Mouse (Mus musculus) left cerebral cortex, postnatal 4 days (tissue): Measurements from ENCODE around the gene Ext2. TPM values are rescaled to one million over a fixed set of nuclear protein-coding genes. Genes with fewer than 3 reads are reported as not detected.

Experiments used
- DNase-seq: peaks from one replicate; pipeline ENCODE4 v3.0.0-alpha.2; 2022
- intact Hi-C: fragments of 180-260 bp; cut with DNase I; formaldehyde crosslinking; loops from one replicate; pipeline ENCODE4 v1.15.1; 2025
- total RNA-seq, 2 experiments: library from RNA; stranded (reverse); gene quantifications; 2 replicates each; pipeline ENCODE4 v1.2.3; 2021

The Ext2 gene
- total RNA-seq, 2 experiments from 2014 or later = 66.8 to 68.4 TPM

DNA sequence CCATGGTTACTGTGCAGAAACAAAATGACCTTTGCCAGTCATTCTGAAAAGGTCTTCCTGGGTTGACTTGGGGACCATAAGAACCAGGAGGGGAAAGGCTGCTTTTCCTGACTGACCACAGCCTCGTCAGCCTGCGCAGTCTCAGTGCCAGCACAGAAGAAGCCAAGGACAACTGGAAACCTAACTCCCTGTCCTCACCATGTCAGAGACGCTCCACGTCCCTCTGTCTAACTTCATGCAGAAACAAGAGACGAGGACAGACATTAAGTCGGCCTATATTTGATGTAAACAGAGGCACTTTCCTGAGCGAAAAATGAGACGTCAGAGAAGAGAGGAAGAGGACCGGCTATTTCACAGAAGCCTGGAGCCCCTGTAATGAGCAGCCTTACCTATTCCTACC lies 76.6 kb downstream of the Ext2 start:
- intact Hi-C loops = no loop called here
- DNase-seq = no peak

DNA sequence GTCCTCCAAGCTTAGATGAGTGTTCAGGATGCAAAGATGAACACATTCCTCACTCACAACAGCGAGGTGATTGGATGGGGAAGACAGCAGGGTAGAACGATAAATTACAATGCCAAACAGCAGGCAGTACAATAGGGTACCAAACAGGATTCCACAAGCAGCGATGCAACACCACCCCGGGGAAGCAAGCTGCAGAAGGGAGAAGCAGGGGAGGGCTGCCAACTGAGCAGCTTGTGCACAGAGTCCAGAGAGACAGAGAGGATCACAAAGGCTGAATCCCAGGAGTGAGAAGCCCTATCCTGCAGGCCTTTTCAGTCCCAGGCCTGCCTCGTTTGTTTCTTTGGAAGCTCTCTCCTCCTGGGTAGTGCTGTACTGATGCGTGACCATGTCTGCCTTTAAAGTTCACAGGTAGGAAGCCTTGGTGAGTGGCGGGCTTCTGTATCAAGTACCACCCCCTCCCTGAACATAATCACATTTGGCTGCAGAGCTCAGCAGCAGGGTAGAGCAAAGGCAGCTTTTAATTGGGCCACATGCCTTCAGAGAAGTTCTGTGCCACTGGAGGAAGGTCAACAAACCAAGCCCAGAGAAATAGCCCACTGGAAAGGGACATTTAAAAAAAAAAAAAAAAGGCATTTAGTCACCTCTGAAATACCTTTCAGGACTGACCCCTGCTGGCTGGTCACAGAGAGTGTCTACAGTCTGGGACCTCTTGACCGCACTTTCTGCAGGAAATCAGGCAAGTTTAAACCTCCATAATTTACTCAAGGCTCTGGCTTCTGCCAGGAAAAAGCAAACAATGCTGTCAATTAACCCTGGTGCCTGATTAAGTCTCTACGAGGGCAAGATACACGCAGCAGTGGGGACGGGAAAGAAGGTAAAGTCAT lies 77.8 kb downstream of the Ext2 start:
- intact Hi-C loops = no loop called here
- DNase-seq = peak; percentile 31

DNA sequence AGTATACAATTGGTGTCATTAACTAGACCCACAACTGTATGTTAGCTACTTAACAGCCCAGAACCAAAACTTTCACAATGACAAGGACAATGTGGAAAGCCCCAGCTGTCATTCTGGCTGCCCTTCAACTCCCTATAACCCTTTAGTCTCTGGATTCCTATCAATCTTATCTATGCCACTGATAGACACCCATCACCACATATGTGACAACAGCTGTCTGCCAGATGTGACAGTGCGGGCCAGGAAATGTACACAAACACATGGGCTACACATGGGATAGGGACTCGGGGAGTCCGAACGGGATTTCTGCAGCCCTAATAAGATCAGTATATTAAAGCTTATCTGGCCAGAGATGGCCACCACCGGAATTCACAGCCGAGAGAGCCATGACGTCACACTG lies 80.7 kb downstream of the Ext2 start:
- no peak for DNase-seq
- intact Hi-C loops = no loop called here

DNA sequence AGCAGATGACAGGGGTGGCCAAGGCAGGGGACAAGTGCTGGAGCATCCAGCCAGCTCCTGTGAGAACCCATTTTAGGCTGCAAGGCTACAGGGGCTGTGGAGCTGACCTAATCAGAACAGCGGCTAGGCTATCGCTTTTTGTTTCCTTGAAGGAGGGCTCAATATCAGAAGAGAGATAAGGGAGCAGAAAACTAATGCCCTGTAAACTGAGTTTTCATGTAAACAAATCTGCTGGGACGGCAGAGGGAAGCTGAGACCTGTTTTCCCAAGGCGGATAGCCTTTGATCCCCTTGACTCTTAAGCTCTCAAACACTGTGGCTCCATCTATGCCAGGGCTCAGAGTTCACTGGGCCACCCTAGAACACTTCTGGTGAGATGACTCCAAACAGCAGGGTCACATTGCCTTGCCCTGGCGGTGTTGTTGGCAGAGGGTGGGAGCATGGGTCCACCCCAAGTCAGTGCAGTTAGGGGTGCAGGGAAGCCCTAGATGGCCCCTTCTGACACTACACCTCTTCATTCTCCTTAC lies 83.3 kb downstream of the Ext2 start:
- no peak for DNase-seq
- intact Hi-C loops = no loop called here

DNA sequence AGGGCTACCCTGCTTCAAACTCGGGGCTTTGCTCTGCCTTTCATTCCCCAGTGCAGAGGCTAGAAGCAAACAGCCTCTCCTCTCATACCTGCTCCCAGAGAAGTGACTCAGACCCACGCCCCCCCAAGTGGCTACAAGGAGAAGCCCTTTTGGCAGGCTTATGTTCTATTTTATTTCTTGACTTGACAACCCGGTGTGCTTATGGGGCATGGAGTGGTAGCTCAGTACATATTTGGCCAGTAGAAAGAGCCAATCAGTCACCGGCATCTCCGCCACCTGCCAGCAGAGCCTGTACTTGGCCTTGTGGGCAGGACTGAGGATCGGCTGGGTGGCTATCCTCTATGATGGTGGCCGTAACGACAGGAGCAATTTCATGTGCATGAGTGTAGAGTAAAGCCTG lies 85.2 kb downstream of the Ext2 start:
- DNase-seq = no peak
- intact Hi-C loops = no loop called here

DNA sequence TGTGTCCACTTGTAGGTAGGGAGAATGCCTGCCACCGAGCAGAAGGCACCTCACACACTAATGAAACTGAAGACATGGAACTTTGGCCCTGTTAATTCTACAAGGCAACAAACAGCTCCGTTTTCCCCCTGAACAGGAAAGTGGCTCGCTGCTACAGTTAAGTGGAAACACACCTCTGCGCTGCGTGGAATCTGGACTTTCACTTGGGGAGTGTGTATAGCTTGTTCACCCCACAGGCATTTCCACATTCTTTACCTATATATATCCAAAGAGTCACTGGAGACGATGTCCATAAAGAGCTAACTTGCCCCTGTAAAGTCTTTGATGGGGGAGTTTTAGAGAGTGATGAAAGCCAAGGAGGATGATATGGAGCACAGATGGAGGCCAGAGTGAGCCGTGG lies 89.7 kb downstream of the Ext2 start:
- intact Hi-C loops = no loop called here
- DNase-seq = no peak

DNA sequence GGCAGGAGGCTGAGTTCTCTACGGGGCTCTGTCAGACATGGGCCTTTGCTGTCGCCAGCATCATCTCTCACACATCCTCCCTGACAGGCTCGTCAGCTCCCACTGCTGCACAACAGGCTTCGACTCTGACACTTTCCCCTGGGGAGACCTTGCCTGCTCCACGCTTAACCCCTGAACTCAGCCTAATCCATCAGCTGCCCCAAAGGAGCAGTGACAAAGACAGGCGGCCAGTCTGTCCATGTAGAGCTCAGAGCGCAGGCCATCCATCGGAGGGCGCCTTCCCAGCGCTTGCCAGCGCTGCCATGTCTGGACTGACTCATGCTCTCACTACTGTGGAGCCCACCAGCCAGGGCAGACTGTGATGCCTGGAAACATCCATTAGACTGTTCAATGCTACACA lies 92.8 kb downstream of the Ext2 start:
- intact Hi-C loops = no loop called here
- DNase-seq = no peak

DNA sequence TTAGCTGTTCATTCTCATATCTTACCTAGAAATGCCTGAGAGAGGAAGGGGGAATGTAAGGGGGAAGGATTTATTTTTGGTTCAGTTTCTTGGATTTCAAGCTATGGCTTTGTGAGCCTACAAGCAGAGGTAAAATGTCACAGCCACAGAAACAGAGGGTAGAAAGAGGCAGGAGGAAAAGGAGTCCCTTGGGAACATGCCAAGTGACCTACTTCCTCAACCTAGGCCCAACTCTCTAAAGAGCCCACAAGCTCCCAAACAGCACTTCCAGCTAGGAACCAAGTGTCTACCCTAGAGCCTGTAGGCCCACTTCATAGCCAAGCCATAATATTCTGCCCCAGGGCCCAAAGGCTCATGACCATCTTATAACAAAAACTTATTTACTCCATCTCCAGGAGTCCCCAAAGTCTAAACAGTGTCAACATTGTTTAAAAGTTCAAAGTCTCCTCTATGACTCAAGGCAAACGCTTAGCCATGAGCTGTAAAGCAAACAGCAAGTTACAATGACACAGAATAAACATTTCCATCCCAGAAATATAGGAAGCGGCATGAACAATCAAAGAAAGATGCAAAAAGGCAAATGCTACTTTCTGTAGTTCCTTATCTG lies 99.1 kb downstream of the Ext2 start:
- intact Hi-C loops = no loop called here
- no peak for DNase-seq

DNA sequence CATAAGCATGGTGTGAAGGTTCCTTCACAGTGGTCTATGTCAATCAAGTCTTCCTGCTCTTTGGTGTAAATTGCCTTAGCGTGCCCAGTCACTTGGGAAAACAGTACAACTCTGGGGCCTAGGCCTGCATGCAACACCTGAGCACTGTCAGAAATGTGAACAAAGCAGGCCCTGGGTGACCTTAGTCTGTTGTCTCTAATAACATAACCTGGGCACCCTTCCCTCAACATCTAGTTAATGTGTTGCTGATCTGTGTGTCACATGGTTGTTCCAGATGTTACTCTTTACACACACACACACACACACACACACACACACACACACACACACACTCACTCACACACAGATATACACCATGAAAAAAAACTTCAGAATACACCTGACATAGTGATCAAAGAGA lies 101.4 kb downstream of the Ext2 start:
- DNase-seq = no peak

DNA sequence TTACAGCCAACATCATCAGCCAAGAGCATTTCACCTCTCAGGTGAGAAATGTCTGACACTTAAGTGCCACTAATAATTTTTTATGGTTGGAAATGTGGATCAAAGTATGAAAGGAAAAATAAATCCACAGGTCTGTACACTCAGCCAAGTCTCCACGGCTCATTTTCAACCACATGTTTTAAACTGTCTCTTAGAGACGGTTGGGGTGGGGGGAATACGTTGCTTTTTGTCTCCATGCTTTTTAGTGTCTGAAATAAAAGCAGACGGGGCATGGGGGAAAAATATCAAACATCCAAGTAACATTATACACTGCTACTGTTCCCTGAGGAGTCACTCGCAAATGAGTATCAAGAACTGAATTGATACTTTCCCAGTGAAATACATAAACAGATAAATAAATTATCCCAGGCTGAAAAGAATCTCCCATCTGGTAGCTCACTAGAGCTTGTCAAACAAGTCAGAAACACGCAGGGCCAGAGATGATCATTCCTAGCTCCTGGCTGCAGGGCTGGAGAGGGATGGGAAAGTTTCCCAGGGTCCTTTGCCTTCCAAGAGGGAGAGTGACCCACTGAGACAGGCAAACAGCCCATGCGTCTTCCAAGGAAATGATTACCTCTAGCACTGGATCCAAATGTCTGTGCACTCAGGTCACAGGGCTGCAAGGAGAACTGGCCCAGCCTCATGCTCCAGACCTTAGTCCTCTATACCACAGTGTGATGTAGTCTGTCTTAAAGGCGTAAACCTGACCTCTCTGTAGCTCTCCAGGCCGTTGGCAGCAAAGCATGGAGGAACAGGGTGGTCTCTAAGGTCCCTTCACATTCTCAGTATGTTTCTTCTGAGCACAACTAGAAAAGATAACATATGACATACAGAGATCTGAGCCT lies 102.3 kb downstream of the Ext2 start:
- intact Hi-C loops = loop anchor here (5.0 kb wide), 1 partner anchor 848 kb away; no protein-coding TSS in a partner anchor
- DNase-seq = peak; percentile 21

More for the DNA sequence above, 101.4 kb downstream of the Ext2 start:
- intact Hi-C loops = no loop called here

DNA sequence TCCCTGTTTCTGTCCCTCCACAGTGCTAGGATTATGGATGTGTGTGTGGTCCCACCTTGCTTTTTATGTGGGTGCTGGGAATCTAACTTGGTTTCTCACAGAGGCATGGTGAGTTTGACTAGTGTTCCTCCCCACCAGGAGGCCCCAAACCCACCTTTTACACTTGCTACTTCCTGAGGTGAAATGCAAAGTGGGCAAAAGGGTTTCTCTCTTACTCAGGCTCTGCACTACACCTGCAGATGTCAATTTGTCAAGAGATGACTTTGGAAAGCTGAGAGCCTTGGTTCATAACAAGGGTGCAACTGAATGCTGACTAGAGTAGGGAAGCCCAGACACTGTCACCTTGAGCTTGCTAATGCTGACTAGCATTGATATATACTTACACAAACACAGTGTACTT lies 109.1 kb downstream of the Ext2 start:
- DNase-seq = no peak
- intact Hi-C loops = no loop called here

DNA sequence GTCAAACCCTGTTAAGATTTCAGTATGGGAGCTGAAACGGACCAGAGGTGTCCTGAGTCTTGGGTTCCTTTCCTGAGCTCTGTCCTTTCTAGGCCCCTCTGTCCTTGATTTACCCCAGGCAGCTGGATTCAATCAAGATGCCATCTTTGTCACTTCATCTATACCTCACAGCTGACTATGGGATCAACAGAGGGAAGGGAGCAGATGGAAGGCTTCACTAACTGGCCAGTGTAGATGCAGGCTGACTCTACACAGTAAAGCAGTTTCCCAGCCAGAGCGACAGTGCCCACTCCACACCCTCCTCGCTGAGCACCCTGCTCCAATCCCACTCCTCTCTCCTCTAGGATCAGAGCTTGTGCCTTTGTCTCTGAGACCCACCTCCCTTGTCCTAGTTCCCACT lies 110.9 kb downstream of the Ext2 start:
- no peak for DNase-seq
- intact Hi-C loops = no loop called here

DNA sequence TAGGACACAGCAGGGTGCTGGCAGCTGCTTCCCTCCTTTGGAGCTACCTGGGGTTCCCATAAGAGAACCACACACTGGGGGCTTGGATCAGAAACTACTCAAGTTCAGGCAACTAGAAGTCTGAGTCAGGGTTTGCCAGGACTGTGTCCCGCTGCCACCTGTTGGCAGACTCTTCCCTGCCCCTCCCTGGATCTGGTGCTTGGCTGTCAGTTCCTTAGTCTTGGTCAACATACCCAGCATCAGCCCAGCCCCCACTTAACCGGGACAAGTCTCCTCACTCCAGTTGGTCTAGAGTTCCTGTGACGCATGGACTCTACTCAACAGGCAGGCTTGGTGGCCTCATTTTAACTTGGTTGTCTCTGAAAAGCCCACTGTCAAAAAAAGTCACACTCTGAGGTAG lies 112.7 kb downstream of the Ext2 start:
- intact Hi-C loops = no loop called here
- no peak for DNase-seq

DNA sequence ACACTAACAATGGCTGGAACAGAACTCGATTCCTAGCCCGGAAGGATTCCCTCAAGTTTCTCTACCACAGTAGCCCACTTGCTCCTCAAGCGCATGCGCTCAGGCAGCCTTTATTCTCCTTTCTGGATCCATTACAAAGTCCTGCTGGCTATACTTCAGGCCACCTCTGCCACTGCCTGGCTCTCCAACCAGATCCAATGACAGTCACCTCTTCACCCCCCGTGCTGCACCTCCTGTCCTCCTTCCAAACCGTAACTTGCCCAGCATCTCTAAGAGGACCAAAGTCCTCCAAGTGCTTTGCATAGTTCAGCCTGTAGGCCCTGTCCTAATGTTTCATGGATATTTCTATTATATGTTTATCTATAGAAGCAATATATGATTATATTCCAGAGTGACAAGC lies 113.1 kb downstream of the Ext2 start:
- intact Hi-C loops = no loop called here
- no peak for DNase-seq

DNA sequence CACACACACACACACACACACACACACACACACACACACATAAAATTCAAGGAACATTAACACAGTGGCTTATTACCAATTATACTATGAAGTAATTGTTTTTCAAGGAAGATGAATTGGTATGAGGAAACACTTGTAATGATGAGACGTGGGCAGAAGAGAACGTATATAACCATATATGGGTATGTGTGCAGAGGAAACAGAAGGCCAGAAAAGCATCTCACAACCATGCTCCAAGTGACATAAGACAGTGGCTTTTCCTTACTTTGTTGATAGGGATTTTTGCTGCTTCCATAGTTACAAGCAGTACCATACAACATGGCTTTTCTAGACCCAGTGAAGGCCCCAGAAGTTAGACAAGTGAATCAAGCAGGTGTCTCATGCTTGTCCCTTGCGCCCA lies 115.5 kb downstream of the Ext2 start:
- DNase-seq = no peak
- intact Hi-C loops = no loop called here

DNA sequence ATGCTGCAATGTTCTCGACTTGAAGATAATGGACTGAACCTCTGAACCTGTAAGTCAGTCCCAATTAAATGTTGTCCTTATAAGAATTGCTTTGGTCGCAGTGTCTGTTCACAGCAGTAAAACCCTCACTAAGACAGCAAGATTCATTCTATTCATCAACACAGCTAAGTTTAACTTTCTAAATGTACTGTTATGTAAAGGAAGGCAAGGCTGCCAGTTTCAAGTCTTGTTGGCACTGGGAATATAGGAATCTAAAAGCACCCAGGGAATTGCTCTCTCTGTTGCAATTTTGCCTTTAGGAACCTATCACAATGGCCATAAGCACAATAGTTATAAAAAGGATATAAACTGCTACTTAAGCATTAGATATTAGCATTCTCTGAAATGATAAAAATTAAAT lies 116.0 kb downstream of the Ext2 start:
- DNase-seq = no peak
- intact Hi-C loops = no loop called here

DNA sequence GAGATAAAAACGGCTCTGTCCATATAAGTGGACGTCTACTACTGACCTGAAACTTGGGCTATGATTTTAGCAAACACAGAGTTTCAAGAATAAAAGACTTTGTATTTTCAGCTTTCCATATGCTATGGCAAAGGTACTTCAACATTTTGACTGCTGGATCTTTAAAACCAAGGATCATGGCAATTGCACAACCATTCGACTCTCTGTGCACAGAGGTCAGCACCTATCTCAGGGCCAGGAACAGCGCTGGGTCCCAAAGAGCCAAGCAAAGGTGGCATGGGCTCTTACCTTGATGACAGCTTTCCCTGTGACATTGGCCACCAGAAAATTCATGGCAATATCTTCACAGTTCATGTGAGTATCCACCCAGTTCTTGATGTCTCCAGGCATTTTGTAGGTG lies 118.2 kb downstream of the Ext2 start:
- no peak for DNase-seq
- intact Hi-C loops = no loop called here

DNA sequence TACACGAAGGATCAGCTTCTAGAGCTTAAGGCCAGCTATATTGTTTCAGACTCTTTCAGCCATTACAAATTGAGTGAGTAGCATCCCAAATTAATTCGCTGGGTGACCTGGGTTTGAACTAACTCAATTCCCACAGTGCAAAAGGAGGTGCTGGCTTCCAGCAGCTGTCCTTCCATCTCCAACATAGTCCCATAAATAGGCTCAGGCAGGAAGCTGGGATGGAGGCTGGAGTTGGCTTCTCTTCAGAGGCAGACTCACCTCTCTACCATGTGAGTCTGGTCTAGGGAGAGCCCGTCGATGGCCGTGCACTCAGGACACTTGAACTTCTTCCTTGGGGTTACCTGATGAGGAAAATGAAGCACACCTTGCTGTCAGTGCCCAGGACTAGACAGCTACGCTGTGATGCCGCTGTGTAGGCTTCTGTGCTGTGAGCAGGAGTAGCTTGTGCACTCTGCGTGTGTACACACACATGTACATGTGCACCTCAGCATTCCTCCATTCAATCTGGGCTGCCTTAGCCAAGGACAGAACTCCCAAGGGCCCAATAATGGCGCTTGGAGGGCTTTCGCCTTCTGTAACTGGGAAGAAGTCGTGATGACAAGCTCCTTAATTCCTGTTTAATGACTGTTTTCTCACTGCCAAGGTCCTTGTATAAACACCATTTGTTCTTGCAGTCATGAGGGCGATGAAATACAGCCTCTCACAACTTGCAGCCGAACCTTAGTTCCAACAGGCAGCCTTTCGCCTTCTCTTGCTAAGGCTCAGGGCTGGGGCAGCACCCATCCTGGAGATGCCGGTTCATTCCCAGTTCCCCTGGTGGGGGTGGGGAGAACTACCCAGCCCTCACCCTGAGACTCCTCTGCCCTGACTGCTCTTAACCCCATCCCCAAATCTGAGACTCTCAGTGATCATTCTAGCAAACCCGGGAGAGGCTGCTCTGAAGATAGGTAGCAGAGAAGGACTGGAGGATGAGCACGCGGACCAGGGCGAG lies 119.1 kb downstream of the Ext2 start:
- intact Hi-C loops = no loop called here

DNA sequence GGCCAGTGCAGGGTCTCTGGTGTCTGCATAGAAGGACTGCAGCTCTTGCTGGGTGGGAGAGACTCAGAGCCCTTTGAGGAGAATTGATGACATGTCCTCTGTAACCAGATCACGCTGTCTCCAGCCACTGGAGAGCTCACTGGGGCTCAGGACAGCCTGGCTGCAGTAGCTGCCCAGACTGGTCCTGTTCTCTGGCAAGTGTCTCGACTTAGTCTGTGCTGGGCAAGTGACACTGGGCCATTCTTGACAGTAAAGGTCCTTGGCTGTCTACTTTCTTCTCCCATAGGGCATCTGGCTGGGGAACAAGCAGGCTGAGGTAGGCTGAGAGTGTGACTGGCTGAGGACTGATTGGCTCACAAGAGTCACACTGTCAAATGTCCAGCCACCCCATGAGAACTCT lies 123.0 kb downstream of the Ext2 start:
- no peak for DNase-seq
- intact Hi-C loops = no loop called here

More for the DNA sequence above, 119.1 kb downstream of the Ext2 start:
- no peak for DNase-seq

DNA sequence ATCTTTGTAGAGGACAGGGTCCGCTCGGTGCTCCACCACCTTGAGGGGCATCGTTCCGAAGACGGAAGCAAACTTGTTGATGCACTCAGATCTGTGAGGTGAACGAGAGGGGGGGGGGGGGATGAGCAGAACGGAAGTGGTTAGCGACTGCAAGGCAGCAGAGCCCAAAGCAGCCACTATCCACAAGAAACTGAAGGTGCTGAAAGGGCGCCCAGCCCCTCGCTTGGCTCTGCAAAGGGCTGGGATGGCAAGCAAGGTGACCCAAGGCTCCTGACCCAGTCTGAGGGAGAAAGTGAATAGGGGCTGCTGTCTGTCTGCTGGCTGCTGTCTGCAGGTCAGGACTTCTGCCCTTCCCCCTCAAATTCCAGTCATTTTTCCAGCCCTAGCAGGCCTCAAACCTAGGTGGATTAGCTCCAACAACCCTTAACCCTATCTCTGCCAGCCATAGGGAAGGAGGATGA lies 126.2 kb downstream of the Ext2 start:
- no peak for DNase-seq
- intact Hi-C loops = no loop called here
